Mouse (Mus musculus) myocyte (in vitro differentiated cells): ENCODE measurements around the gene Psmb6.

Source experiments
- CEBPB ChIP-seq: IDR thresholded peaks from 2 replicates; pipeline ENCODE4 v1.6.1; 2011; ENCODE audit warnings: mild to moderate bottlenecking, moderate library complexity; ENCODE audit not compliant: poor library complexity, insufficient read depth, severe bottlenecking
- E2F4 ChIP-seq: IDR thresholded peaks from one replicate; pipeline ENCODE4 v1.6.1; 2011; ENCODE audit warnings: mild to moderate bottlenecking, control low read depth, moderate library complexity; ENCODE audit not compliant: insufficient read depth
- MAX ChIP-seq: IDR thresholded peaks from one replicate; pipeline ENCODE4 v1.6.1; 2011; ENCODE audit warnings: low read depth, mild to moderate bottlenecking, control low read depth
- MYOD1 ChIP-seq, 3 experiments: IDR thresholded peaks; one replicate each; pipeline ENCODE4 v1.6.1; 2011; ENCODE audit warnings: control low read depth in 2 of 3, low read depth in 2 of 3, mild to moderate bottlenecking in 2 of 3, moderate library complexity in 1 of 3; ENCODE audit not compliant: insufficient read length in 2 of 3, control insufficient read depth in 1 of 3
- MYOG ChIP-seq, 3 experiments: IDR thresholded peaks; one replicate each; pipeline ENCODE4 v1.6.1; 2011; ENCODE audit warnings: control low read depth in 2 of 3, low read depth in 2 of 3, mild to moderate bottlenecking in 2 of 3; ENCODE audit not compliant: insufficient read length in 2 of 3, control insufficient read depth in 1 of 3, insufficient read depth in 1 of 3
- POLR2A ChIP-seq: IDR thresholded peaks from one replicate; pipeline ENCODE4 v1.6.1; 2011; ENCODE audit warnings: low read depth, mild to moderate bottlenecking, control low read depth, moderate library complexity; ENCODE audit not compliant: insufficient read length
- POLR2AphosphoS2 ChIP-seq: IDR thresholded peaks from one replicate; pipeline ENCODE4 v1.6.1; 2011; ENCODE audit warnings: low read depth, control low read depth; ENCODE audit not compliant: insufficient read length
- TCF12 ChIP-seq: IDR thresholded peaks from one replicate; pipeline ENCODE4 v1.6.1; 2011; ENCODE audit warnings: mild to moderate bottlenecking, control low read depth; ENCODE audit not compliant: poor library complexity, insufficient read depth, severe bottlenecking
- TCF3 ChIP-seq: IDR thresholded peaks from one replicate; pipeline ENCODE4 v1.6.1; 2011; ENCODE audit warnings: low read depth, control low read depth; ENCODE audit not compliant: insufficient read length
- USF1 ChIP-seq: IDR thresholded peaks from one replicate; pipeline ENCODE4 v1.6.1; 2011; ENCODE audit warnings: low read depth, mild to moderate bottlenecking, control low read depth, moderate library complexity

- no peak for TF ChIP-seq POLR2A
- no peak for TF ChIP-seq TCF12
- no peak for TF ChIP-seq POLR2AphosphoS2
- no peak for TF ChIP-seq USF1
- TF ChIP-seq E2F4: no peak
- no peak for TF ChIP-seq TCF3
- no peak for TF ChIP-seq MAX
- no peak for TF ChIP-seq MYOD1 (IDR thresholded peaks at IDR 0.05; ENCODE audit: control insufficient read depth in 1 of 3, insufficient read length in 2 of 3, low read depth in 2 of 3)
- TF ChIP-seq MYOG (IDR thresholded peaks at IDR 0.05; ENCODE audit: control insufficient read depth in 1 of 3, insufficient read depth in 1 of 3, insufficient read length in 2 of 3, low read depth in 2 of 3): no peak
- no peak for TF ChIP-seq CEBPB
These were observed 4.9 kb upstream of the Psmb6 start for GRCm38 (mm10) chr11:70520178-70520769.
